Mouse (Mus musculus) lung, postnatal 0 days (tissue): ENCODE measurements at regions not wholly inside any gene's neighbourhood (a gene's known extent, or its start where the extent isn't known, plus 50 kb on each side); places are given as distances from the start of the nearest gene placed in this dataset.

Experiments used
- CTCF ChIP-seq: IDR thresholded peaks from 2 replicates; pipeline ENCODE4 v1.5.1; 2016; ENCODE audit warnings: antibody characterized with exemption, mild to moderate bottlenecking
- EP300 ChIP-seq: IDR thresholded peaks from 2 replicates; pipeline ENCODE4 v1.6.1; 2016; ENCODE audit warnings: antibody characterized with exemption, mild to moderate bottlenecking, control low read depth

DNA sequence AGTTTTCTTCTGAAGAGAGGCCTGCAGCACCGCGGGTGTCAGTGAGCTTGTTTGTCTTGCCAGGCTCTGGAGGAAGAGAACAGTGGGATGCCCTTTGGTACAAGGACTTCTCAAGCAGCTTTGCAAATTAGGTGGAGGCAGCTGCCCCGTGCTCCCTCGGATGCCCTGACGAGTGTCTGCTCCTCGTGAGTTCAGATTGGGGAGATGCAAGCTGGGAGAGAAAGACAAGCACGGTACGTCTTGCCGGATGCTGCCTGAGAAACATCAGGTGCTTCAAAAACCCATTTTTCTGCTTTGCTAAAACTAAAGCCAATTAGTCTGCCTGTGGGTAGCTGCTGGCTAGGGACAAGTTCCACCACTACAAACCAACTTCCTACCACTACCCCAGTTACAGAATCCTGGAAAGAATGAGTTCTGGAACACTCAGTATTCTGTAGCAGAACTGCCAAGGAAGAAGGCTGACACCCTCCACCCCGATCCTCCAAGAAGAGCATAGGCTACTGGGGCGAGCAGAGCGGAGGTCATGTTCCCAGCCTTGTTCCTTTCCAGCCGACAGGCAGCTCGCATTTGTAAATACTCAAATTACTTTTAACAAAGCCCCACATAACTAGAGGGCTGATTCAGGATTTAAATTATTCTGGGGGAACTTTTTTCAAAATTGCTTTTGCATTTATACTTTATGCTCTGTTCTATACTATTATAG lies 245.3 kb downstream of the Rngtt start:
- TF ChIP-seq CTCF = no peak
- no peak for TF ChIP-seq EP300
